Mouse (Mus musculus) lung, adult 18-20 months (tissue): ENCODE measurements around the gene E130116L18Rik.
"Not testable (repeated sequence)": the region's sequence is repeated elsewhere in the genome, so short reads cannot be mapped to it uniquely, and the experiment has no call there.

Experiments used
- DNase-seq, 2 experiments: peaks; one replicate each; pipeline ENCODE4 v3.0.0; 2022; ENCODE audit warnings: mixed read lengths in 2 of 2

Gene E130116L18Rik

DNA sequence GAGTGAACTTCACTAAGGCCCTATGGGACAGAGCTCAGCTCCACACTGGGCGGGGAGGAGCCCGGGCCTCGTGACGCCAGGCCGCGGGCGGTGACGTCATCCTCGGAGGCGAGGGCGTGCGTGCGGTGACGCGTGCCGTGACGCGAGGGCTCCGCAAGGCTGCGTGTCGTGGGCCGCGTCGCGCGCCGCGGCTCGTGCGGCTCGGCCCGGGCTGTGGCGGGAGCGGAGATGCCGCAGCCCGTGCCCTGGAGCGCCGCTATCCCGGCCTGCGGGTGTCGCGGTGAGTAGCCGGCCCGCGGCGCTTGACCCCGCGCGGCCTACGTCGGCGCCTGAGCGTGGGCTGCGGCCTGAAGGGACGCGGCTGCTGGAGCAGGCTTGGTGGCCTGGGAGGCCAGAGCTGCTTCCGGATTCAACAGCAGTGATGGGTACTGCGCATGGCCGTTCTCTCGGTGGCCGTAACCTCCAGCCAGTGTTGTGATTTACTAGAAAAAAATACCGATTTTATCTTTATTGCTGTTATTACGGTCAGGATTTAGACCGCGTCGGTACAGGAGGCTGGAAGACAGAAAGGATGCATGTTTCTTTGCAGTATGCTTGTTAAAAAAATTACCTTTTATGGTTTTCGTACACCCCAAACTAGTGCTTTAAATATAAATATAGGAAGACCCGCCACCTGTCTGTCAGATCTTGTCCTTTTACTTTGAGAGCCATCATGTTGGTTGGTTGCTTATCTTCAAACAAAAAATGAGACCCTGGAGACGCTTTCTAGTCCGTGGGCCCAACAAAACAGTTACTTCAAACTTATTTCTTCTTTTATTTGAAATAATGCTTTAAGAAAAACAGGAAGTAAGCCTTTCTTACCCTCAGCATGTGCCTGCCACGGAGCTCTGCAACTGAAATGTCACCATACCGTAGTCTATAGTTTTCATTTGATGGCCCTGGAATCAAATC lies at the start of gene E130116L18Rik:
E130116L18Rik (minus strand) TSS at position 402 of the 951 bp plus-strand sequence.
- peak; percentile 85 to 89 for DNase-seq

DNA sequence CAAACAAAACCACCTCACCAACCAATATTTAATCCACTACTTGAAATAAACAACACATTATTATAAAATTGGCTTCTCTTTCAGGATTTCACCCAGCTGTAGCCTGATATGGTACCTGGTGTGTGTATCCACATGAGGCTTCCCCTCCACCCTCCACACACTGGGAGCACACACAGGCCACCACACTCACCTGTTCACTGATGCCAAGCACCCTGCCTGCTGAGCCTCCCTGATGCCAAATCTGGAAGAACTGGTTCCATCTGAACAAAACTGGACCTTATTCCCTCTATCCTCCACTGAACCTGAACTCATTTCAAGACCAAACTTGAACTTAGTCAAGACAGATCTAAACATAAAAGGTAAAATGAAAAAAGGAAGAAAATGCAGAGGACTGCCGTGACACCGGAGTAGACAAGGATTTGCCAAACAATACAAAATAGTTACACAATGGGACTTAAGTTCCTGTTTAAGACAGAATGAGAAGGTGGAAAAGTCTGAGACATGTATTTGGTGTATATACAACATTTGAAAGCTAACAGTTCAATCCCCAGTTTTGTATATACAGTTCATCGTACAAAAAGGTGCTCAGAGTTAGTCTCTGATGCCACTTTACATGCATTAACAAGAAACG lies 45.4 kb upstream of the E130116L18Rik start:
- DNase-seq: no peak

DNA sequence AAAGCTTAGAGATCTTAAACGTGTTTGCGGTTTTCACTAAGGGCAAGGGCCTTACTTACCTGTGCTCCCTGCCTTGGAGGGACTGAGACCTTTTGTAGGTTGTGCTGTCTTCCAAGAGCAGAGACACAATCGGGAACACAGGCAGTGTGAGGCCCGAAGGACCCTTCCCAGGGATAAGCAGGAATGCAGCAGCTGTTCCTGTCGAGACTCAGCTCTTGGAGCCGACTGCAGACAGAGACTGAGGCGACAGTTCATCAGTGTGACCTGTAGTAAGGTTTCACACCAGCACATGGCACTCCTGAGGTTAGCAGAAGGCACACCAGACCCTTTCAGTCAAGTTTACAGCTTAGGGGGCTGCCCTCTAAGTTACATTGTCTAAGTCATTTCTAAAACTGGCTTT lies 39.3 kb upstream of the E130116L18Rik start:
- DNase-seq: no peak

GRCm38 (mm10) chr5:25261452-25261851 lies 38.5 kb upstream of the E130116L18Rik start:
- no peak for DNase-seq

DNA sequence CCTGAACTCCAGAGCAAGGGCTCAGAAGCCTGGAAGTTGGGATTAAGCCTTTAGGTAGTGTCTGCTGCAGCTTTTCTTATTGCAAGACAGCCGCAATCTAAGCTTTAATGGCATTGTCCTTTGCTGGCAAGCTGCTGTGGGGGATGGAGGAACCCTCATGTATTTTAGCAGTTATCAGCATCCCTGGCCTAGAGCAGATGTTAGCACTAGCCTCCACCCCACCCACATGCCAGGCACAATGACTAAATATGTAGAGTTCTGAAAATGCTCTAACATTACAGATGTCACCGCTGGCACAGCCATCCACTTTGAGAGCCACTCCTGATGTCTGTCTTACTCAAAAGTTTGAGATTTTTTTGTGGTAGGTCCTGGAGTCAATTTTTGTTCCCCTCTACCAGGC lies 33.7 kb upstream of the E130116L18Rik start:
- DNase-seq: no peak

DNA sequence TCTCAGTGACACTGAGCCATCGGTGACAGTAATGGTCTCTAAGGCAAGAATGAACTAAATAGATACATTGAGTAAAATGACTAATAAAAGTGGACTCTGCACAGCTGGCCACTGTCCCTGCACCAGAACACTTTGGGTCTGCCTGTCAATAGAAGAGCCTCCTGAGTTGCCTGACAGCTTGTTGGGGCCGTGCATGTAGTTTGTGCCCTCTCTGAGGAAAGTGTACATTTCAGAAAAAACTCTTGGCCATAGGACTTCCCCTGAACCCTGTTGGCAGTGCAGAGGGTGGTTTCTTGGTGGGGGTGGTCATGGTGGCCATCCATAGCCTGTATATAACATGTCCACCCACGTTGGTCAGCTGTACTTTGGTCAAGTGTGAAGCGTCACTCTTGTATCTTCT lies 31.5 kb upstream of the E130116L18Rik start:
- no peak for DNase-seq

DNA sequence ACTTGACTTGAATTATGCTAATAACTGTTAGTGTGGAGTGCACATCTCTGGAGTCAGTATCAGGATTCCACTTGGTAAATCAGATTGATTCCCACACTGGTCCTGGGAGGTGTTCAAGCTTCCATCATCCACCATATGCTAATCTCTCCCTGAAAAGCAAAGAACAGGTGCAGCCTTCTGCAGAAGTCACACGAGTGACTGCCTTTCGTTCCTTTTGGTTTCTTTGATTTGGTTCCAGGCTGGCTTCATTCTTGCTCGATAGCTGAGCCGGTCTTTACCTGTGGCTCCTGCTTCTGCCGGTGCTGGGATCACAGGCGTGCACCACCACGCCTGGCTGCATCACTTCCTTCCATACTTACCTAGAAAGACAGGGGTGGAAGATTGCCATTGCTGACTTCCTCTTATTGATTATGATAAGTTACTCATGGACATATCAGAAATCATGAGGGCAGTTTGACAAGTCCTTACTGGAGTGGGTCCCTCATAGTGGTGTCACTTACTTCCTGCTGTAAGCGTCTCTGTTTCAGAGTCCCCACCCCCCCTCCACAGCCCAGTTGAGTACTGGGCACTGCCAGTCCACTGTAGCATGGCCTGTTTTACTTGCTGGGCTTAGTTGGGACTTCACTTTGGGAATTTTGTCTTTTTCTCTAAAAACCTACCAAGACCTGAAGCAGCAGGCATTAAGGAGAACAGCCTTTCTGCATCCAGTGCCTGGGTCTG lies 30.0 kb upstream of the E130116L18Rik start:
- DNase-seq: no peak

GRCm38 (mm10) chr5:25252423-25252822 lies 29.5 kb upstream of the E130116L18Rik start:
- DNase-seq: no peak

DNA sequence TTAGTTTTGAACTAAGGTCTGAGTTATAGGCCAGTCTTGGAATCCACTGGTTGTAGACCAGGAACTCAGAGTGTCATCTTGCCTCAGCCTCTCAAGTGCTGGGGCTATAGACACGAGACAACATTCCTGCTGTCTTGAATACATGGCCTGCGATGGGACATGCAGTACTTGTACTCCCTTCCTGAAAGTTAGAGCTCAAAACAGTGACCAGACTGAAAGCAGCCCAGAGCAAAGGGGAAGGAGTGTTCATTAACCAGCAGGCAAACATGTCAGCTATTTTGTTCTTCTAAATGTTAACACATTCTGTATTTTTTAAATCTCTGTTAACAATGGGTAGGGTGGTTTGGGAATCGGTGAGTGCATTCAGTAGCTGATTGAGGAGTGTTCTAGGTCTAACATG lies 24.1 kb upstream of the E130116L18Rik start:
- DNase-seq: no peak

DNA sequence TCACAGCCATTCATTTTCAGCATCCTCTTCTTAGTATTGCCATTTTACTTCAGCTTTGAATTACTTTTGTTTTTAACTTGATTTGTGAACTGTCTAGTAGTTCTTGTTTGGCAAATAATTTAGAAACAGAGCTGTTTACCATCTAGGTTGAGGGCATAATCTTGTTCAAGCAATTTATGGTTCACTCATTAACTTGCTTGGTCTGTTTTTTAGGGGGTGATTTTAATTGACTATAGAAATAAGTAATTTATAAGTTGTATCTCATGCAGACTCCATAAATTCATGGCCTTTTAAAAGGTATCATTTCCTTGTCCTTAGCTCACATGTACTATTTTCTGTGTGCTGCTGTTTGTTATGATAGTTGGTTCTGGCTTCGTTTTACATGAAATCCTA lies 23.5 kb upstream of the E130116L18Rik start:
- no peak for DNase-seq

GRCm38 (mm10) chr5:25245806-25246472 lies 23.0 kb upstream of the E130116L18Rik start:
- DNase-seq: no peak

DNA sequence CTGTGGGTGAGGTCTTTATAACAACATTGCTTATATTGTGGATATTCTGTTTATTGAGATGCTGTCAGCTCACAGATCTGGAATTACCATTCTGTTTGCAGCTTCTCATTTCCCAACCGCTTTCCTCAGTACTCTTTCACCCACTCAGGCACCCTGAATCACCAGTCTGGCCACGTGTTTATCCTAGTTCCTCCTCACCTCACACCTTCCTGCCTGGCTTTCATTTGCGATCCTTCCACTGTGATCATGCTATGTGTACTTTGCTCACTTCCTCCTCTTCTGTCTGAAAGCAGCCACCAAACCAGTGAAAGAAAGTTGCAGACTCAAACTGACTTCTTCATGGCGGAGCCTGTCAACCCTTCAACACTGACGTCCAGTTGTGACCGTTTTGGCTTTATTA lies 20.1 kb upstream of the E130116L18Rik start:
- DNase-seq: peak; percentile 13 to 15

GRCm38 (mm10) chr5:25224377-25224776 lies 1.4 kb upstream of the E130116L18Rik start:
- DNase-seq: not testable (repeated sequence)

DNA sequence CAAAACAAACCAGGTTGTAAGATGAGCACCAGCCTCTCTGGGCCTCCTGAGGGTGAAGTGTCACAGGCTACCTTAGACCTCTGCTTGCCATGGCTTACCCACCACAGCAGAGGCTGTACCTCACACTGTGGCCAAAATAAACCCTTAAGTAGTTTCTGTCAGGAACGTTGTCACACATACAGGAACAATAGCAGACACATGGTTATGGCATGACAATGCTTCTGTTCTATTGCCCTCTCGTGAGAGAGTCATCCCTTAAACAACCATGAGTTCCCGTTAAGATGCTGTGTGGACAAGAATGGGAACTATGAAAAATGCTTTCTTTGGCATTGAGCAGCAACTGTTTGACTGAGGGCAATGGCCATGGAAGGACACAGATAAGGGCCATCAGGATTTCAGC lies 1.3 kb downstream of the E130116L18Rik start, which contains the start of gene Galnt11:
Galnt11 (plus strand) TSS at position 301 of the 400 bp plus-strand sequence.
- DNase-seq: no peak

GRCm38 (mm10) chr5:25215006-25215405 lies 7.9 kb downstream of the E130116L18Rik start:
- DNase-seq: no peak

- DNase-seq: not testable (repeated sequence)
Observed at GRCm38 (mm10) chr5:25213216-25213615, 9.7 kb downstream of the E130116L18Rik start.

DNA sequence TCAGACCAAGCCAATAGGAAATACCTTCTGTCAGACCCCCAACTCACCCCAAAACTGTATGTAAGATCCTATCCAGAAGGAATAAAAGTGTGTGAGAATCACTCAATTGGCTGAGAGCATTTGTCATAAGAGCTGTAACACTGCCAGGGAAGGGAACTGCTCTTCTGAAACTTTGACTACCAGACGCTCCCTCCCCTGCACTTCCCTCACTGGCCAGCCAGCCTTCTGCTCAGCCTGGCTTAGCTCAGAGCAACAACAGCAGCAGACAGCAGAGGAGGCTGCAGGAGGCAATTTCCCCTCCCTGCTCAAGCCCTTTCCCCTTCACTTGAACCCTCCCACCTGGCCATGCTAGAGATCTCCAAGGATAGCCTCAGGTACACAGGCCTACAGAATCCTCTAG lies 11.1 kb downstream of the E130116L18Rik start:
- DNase-seq: no peak

- no peak for DNase-seq
Observed at GRCm38 (mm10) chr5:25190521-25190920, 32.4 kb downstream of the E130116L18Rik start.

GRCm38 (mm10) chr5:25188802-25189201 lies 34.2 kb downstream of the E130116L18Rik start:
- DNase-seq: no peak

GRCm38 (mm10) chr5:25187727-25188126 lies 35.2 kb downstream of the E130116L18Rik start:
- DNase-seq: no peak

- DNase-seq: peak in 1 of 2 experiments; percentile 13
Observed at GRCm38 (mm10) chr5:25184594-25184993, 38.4 kb downstream of the E130116L18Rik start.

GRCm38 (mm10) chr5:25183595-25183994 lies 39.4 kb downstream of the E130116L18Rik start:
- no peak for DNase-seq
